Mouse (Mus musculus) embryonic fibroblast, embryonic 13.5 days (primary cell): ENCODE measurements at regions not wholly inside any gene's neighbourhood (a gene's known extent, or its start where the extent isn't known, plus 50 kb on each side); places are given as distances from the start of the nearest gene placed in this dataset.

ENCODE experiments used
- H3K27ac ChIP-seq: 2 replicates; pipeline ENCODE4 v1.5.1; 2012; ENCODE audit warnings: low read length, control low read depth, inconsistent platforms; ENCODE audit not compliant: insufficient read depth
- H3K4me1 ChIP-seq: 2 replicates; pipeline ENCODE4 v1.6.1; 2011; ENCODE audit warnings: low read length; ENCODE audit not compliant: control insufficient read depth, insufficient read depth
- H3K4me3 ChIP-seq: 2 replicates; pipeline ENCODE4 v1.5.1; 2011; ENCODE audit warnings: mild to moderate bottlenecking, control low read depth, low read length; ENCODE audit not compliant: insufficient read depth
- CTCF ChIP-seq: IDR thresholded peaks from 2 replicates; pipeline ENCODE4 v1.5.1; 2011; ENCODE audit warnings: mild to moderate bottlenecking, control low read depth, low read length, moderate library complexity, borderline replicate concordance; ENCODE audit not compliant: insufficient read depth
- POLR2A ChIP-seq: IDR thresholded peaks from 2 replicates; pipeline ENCODE4 v1.6.1; 2011; ENCODE audit warnings: low read depth, mild to moderate bottlenecking, control low read depth, low read length, moderate library complexity

DNA sequence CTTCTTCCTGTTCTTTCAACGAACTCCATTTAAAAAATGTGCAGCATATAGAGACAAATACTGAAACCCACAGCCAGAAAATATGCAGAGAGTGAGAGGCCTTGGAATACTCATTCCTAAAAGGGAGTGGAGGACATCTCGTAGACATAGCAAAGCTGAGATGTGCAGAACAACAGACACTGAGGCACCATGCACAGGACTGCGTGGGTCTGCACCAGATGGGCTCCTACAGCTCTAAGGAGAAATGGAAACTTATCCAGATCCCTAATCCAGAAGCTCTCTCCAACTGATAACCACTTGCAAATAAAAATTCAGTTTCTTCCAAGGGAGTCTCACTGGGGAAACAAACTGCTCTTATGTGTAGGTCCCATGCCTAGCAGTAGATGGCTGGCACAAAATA, 101.6 kb downstream of the Slc25a24 start:
- Histone ChIP-seq H3K4me1 (no peaks in the 10 kb centered on the region), H3K4me3 (no peak overlapping the region), H3K27ac (no peak overlapping the region)
- no peak for TF ChIP-seq CTCF
- no peak for TF ChIP-seq POLR2A

DNA sequence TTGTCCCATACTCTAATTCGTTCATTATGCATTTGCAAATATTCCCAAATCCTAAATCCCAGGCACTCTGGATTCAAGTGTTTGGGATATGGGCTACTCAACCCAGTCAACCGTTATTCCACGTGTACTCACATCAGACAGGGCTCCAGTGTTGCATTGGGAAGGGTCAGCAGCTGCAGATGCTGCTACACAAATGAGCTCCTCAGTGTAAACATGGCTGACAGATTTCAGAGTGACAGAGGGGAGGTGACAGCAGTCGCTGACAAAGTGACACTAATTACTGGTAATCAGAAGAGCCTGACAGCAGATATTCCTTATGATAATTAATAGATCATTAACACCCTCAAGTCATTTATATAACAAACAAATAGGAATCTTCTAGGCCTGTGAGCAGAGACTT, 106.2 kb upstream of the Vav3 start:
- no peak for TF ChIP-seq POLR2A
- Histone ChIP-seq H3K27ac (no peak overlapping the region), H3K4me1 (no peaks in the 10 kb centered on the region), H3K4me3 (no peak overlapping the region)

- TF ChIP-seq CTCF (no peak), POLR2A (no peak)
- Histone ChIP-seq H3K4me1 (no peaks in the 10 kb centered on the region), H3K4me3 (no peak overlapping the region), H3K27ac (no peak overlapping the region)
Measured at GRCm38 (mm10) chr3:109236918-109237317, 103.5 kb upstream of the Vav3 start.

GRCm38 (mm10) chr3:109243491-109243890, 97.0 kb upstream of the Vav3 start:
- Histone ChIP-seq H3K4me3 (no peak overlapping the region), H3K4me1 (no peaks in the 10 kb centered on the region), H3K27ac (no peak overlapping the region)
- no peak for TF ChIP-seq CTCF
- TF ChIP-seq POLR2A = no peak

GRCm38 (mm10) chr3:109248801-109249200, 91.7 kb upstream of the Vav3 start:
- TF ChIP-seq POLR2A (no peak), CTCF (no peak)
- H3K4me1 ChIP-seq = peaks cover 1% of the 10 kb centered on the region; the same call in 1 of the 2 replicates
- H3K4me3 ChIP-seq = no peak overlapping the region
- no peak overlapping the region for H3K27ac ChIP-seq

DNA sequence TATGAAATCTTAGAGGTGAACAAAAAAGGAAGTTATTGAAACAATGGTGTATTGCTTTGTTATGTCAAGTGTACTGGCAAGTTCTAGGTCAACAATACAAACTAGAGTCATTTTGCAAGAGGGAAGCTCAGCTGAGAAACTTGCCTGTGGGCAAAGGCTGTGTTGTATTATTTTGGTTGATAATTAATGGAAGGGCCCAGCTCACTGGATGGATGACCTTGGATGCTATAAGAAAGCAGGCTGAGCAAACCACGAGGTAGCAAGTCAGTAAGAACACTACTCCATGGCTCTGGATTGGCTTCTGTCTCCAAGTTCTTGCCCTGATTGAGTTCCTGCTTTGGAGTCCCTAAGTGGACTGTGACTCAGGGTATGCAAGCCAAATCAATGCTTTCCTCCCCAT, 91.1 kb upstream of the Vav3 start:
- H3K4me1 ChIP-seq = peaks cover 4% of the 10 kb centered on the region; the same call in 1 of the 2 replicates
- no peak overlapping the region for H3K4me3 ChIP-seq
- TF ChIP-seq CTCF (no peak), POLR2A (no peak)
- H3K27ac ChIP-seq = no peak overlapping the region

GRCm38 (mm10) chr3:109249989-109250388, 90.5 kb upstream of the Vav3 start:
- Histone ChIP-seq H3K27ac (no peak overlapping the region), H3K4me1 (peaks cover 10% of the 10 kb centered on the region), H3K4me3 (no peak overlapping the region)
- TF ChIP-seq CTCF = no peak
- no peak for TF ChIP-seq POLR2A

DNA sequence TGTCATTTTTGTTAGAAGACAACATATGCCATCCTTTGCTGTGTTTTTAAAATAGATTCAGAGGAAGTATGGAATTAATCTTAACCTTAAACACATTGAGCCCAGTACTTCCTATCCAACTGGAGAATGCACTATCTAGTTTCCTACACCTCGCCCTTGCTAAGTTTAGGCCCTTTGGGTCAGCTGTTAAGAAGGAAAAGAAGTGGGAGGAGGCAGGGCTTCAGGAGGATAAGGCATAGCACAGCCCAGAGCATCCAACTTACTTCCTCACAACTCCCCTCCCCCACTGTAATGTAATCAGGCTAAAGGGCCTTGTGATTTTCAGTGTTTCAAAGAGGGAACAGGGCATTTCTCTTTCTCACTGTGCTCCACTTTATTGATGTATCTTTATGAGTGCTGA, 88.7 kb upstream of the Vav3 start:
- no peak overlapping the region for H3K27ac ChIP-seq
- H3K4me1 ChIP-seq = peaks cover 19% of the 10 kb centered on the region
- no peak overlapping the region for H3K4me3 ChIP-seq
- TF ChIP-seq CTCF (no peak), POLR2A (no peak)

- Histone ChIP-seq H3K4me3 (no peak overlapping the region), H3K27ac (no peak overlapping the region), H3K4me1 (peaks cover 19% of the 10 kb centered on the region)
- TF ChIP-seq POLR2A (no peak), CTCF (no peak)
Measured at GRCm38 (mm10) chr3:109254001-109254630, 86.3 kb upstream of the Vav3 start.

GRCm38 (mm10) chr3:109254957-109255356, 85.5 kb upstream of the Vav3 start:
- peaks cover 19% of the 10 kb centered on the region for H3K4me1 ChIP-seq

More at GRCm38 (mm10) chr3:109254957-109255356, 85.5 kb upstream of the Vav3 start:
- TF ChIP-seq CTCF (no peak), POLR2A (no peak)
- no peak overlapping the region for H3K27ac ChIP-seq
- H3K4me3 ChIP-seq = no peak overlapping the region
